Mouse (Mus musculus) hindbrain, embryonic 10.5 days (tissue): Measurements from ENCODE around the gene Cldn12. TPM values are rescaled to one million over a fixed set of nuclear protein-coding genes. Genes with fewer than 3 reads are reported as not detected.

Experiments used
- DNase-seq: peaks from one replicate; pipeline ENCODE4 v3.0.0-alpha.2; 2017; ENCODE audit warnings: low spot score
- H3K27ac ChIP-seq: fragments of 300-500 bp; sonication (generic); 2 replicates; pipeline ENCODE4 v1.5.1; 2016; ENCODE audit warnings: mild to moderate bottlenecking, moderate library complexity
- H3K27me3 ChIP-seq: fragments of 300-500 bp; sonication (generic); 2 replicates; pipeline ENCODE4 v1.6.1; 2016; ENCODE audit warnings: mild to moderate bottlenecking; ENCODE audit not compliant: poor library complexity, insufficient read depth, severe bottlenecking
- H3K36me3 ChIP-seq: fragments of 300-500 bp; sonication (generic); 2 replicates; pipeline ENCODE4 v1.6.1; 2016; ENCODE audit warnings: mild to moderate bottlenecking, moderate library complexity
- H3K4me1 ChIP-seq: fragments of 300-500 bp; sonication (generic); replicated peaks from 2 replicates; pipeline ENCODE4 v1.6.1; 2016; ENCODE audit warnings: mild to moderate bottlenecking
- H3K4me3 ChIP-seq: fragments of 300-500 bp; sonication (generic); 2 replicates; pipeline ENCODE4 v1.5.1; 2016; ENCODE audit warnings: mild to moderate bottlenecking, moderate library complexity
- H3K9me3 ChIP-seq: fragments of 300-500 bp; sonication (generic); 2 replicates; pipeline ENCODE4 v1.6.1; 2016; ENCODE audit warnings: mild to moderate bottlenecking, moderate library complexity
- WGBS: fragments of 180-500 bp; shearing (Covaris S2); methylation state at CpG from one replicate; pipeline ENCODE4 v1.1.7; 2016; 5-methylcytosine and 5-hydroxymethylcytosine counted together
- polyA plus RNA-seq: library from polyadenylated mRNA; unstranded; fragments of >200 nt; fragmentation: Nextera tagmentation; extraction: Ambion mirVana; gene quantifications from 2 replicates; pipeline ENCODE4 v1.2.1, GENCODE M21; 2016

Gene Cldn12
- polyA plus RNA-seq, 1 experiment from 2014 or later, result 27.9 TPM

GRCm38 (mm10) chr5:5481662-5482061 lies 33.1 kb downstream of the Cldn12 start:
- H3K4me3 ChIP-seq, result no peak overlapping the region
- DNase-seq, result no peak
- no peaks in the 10 kb centered on the region for H3K36me3 ChIP-seq
- H3K27me3 ChIP-seq, result no peaks in the 10 kb centered on the region
- no peaks in the 10 kb centered on the region for H3K4me1 ChIP-seq
- 8% methylated on average over 1 of the region's 1 CpGs for WGBS
- H3K9me3 ChIP-seq, result no peaks in the 10 kb centered on the region
- no peak overlapping the region for H3K27ac ChIP-seq

GRCm38 (mm10) chr5:5479043-5479442 lies 35.7 kb downstream of the Cldn12 start, which contains the start of gene 1700015F17Rik:
1700015F17Rik (minus strand) TSS chr5:5479143.
- Histone ChIP-seq H3K36me3 (no peaks in the 10 kb centered on the region), H3K27me3 (no peaks in the 10 kb centered on the region), H3K9me3 (no peaks in the 10 kb centered on the region), H3K4me3 (no peak within 1 kb of the TSS), H3K4me1 (no peaks in the 10 kb centered on the region), H3K27ac (no peak within 1 kb of the TSS)
- 93% methylated on average over 6 of the region's 6 CpGs for WGBS
- DNase-seq, result no peak

GRCm38 (mm10) chr5:5476133-5476532 lies 38.6 kb downstream of the Cldn12 start:
- no peaks in the 10 kb centered on the region for H3K9me3 ChIP-seq
- no peaks in the 10 kb centered on the region for H3K27me3 ChIP-seq
- 93% methylated on average over 4 of the region's 4 CpGs for WGBS
- no peaks in the 10 kb centered on the region for H3K4me1 ChIP-seq
- H3K36me3 ChIP-seq, result no peaks in the 10 kb centered on the region
- no peak overlapping the region for H3K4me3 ChIP-seq
- DNase-seq, result no peak
- H3K27ac ChIP-seq, result no peak overlapping the region

GRCm38 (mm10) chr5:5465256-5465655 lies 49.5 kb downstream of the Cldn12 start:
- H3K36me3 ChIP-seq, result no peaks in the 10 kb centered on the region
- no peak overlapping the region for H3K4me3 ChIP-seq
- no peaks in the 10 kb centered on the region for H3K9me3 ChIP-seq
- H3K4me1 ChIP-seq, result no peaks in the 10 kb centered on the region
- no peak overlapping the region for H3K27ac ChIP-seq
- DNase-seq, result no peak
- 77% methylated on average over 1 of the region's 1 CpGs for WGBS
- H3K27me3 ChIP-seq, result no peaks in the 10 kb centered on the region

Other genes starting within 250 kb of the Cldn12 start
- 14.3 and 19.0 TPM in 2 replicates for gene Cdk14, start 94.6 kb downstream of the Cldn12 start, polyA plus RNA-seq
- gene 1700015F17Rik, start 35.8 kb downstream of the Cldn12 start, polyA plus RNA-seq, result 0.30 TPM in 1 of 2 replicates, not detected in the other
- 23.6 and 32.4 TPM in 2 replicates for gene Gtpbp10, start 44.6 kb upstream of the Cldn12 start, polyA plus RNA-seq
- gene Gm8773, start 58.8 kb upstream of the Cldn12 start, polyA plus RNA-seq, result 3.6 and 4.0 TPM in 2 replicates
- 5.2 and 5.5 TPM in 2 replicates for gene Cfap69, start 149.3 kb upstream of the Cldn12 start, polyA plus RNA-seq
- gene Steap2, start 179.6 kb upstream of the Cldn12 start, polyA plus RNA-seq, result 5.0 and 5.7 TPM in 2 replicates
- 5.1 and 7.3 TPM in 2 replicates for gene Steap1, start 234.4 kb upstream of the Cldn12 start, polyA plus RNA-seq